8 mouse cellular contexts compared by ENCODE assay signal in the genomic region with DNA sequence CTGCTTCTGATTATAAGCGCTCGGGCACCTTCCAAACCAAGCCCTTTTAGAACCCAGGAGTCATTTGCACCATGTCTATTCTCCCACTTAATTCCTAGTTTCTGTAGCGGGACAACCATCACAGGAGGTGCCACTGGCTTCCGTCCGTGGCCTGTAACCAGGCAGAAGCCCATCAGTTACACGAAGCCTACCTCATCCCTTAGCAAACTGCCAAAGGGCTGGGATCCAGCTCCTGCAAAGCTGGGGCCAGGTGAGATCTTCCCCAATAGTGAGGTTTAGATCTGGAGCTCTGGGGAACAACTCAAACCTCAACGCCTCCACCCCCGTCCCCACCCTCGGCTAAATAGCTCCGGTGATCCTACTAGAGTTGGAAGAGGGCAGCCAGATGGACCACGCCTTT. TPM values are rescaled to one million over a fixed set of nuclear protein-coding genes. Genes with fewer than 3 reads are reported as not detected.
DNase-seq lines count a peak whose midpoint lies in the region; ATAC-seq and TF ChIP-seq lines count a peak whose summit lies in the region.

No protein-coding gene starts in this region.

- ATAC-seq in heart, embryonic 14.5 days (ENCODE audit: insufficient number of reproducible peaks, insufficient read depth, low FRiP score, low read depth) = no peak
- ATAC-seq in hindbrain, embryonic 13.5 days (ENCODE audit: low FRiP score) = no peak
- no peak for ATAC-seq in midbrain, embryonic 15.5 days (replicated peaks)

- TF ChIP-seq CTCF in bone marrow, adult 2 months (IDR thresholded peaks at IDR 0.05; ENCODE audit: control insufficient read depth, insufficient read depth, low read length) = no peak

- H3K4me3 ChIP-seq in heart, embryonic 14.5 days (ENCODE audit: control insufficient read depth in 1 of 2, insufficient read depth in 1 of 2, low read depth in 1 of 2, low read length in 2 of 2) = peak overlapping the region; percentile 78 to 81
- H3K4me3 ChIP-seq in bone marrow, adult 2 months (replicated peaks; ENCODE audit: control insufficient read depth, low read depth, low read length) = peak overlapping the region; percentile 40
- peak overlapping the region; percentile 77 for H3K4me3 ChIP-seq in hindbrain, embryonic 13.5 days
- peak overlapping the region; percentile 82 for H3K4me3 ChIP-seq in midbrain, embryonic 15.5 days

- intact Hi-C loops in heart, postnatal 14 days (cut with DNase I) = loop anchor here (1.0 kb wide), 2 partner anchors 8 to 12 kb away; partner anchors contain the start of genes Mylpf and Tbc1d10b
- intact Hi-C loops in left cerebral cortex, postnatal 36 days (cut with DNase I) = no loop called here

- TF ChIP-seq POLR2A in bone marrow, adult 2 months (IDR thresholded peaks at IDR 0.05; ENCODE audit: borderline replicate concordance, control insufficient read depth, low read depth, low read length) = no peak

- H3K4me2 ChIP-seq in heart, embryonic 14.5 days (ENCODE audit: low read length) = peak overlapping the region; percentile 92
- H3K4me2 ChIP-seq in hindbrain, embryonic 13.5 days = peak overlapping the region; percentile 71
- H3K4me2 ChIP-seq in midbrain, embryonic 15.5 days = peak overlapping the region; percentile 78

- no peaks in the 10 kb centered on the region for H3K9me3 ChIP-seq in heart, embryonic 14.5 days (ENCODE audit: control insufficient read depth, low read length)
- no peaks in the 10 kb centered on the region for H3K9me3 ChIP-seq in hindbrain, embryonic 13.5 days
- no peaks in the 10 kb centered on the region for H3K9me3 ChIP-seq in midbrain, embryonic 15.5 days

- peak overlapping the region; percentile 90 to 94 for H3K27ac ChIP-seq in heart, embryonic 14.5 days (replicated peaks in 1 of 2; ENCODE audit: control insufficient read depth in 1 of 2, insufficient read depth in 1 of 2, low read depth in 2 of 2, low read length in 2 of 2)
- H3K27ac ChIP-seq in bone marrow, adult 2 months (ENCODE audit: control insufficient read depth, insufficient read depth, low read depth, low read length, poor library complexity) = peak overlapping the region; percentile 42
- H3K27ac ChIP-seq in hindbrain, embryonic 13.5 days = peak overlapping the region; percentile 86
- H3K27ac ChIP-seq in midbrain, embryonic 15.5 days = peak overlapping the region; percentile 79

- 54% methylated on average over 11 of the region's 11 CpGs for WGBS in heart, embryonic 14.5 days
- WGBS in bone marrow, adult 2 months = 43% methylated on average over 11 of the region's 11 CpGs
- WGBS in hindbrain, embryonic 13.5 days = 56% methylated on average over 11 of the region's 11 CpGs
- WGBS in midbrain, embryonic 15.5 days = 59% methylated on average over 11 of the region's 11 CpGs

- peaks cover 82% of the 10 kb centered on the region for H3K36me3 ChIP-seq in heart, embryonic 14.5 days (ENCODE audit: control insufficient read depth, insufficient read depth, low read length)
- H3K36me3 ChIP-seq in hindbrain, embryonic 13.5 days = peaks cover 80% of the 10 kb centered on the region
- peaks cover 62% of the 10 kb centered on the region for H3K36me3 ChIP-seq in midbrain, embryonic 15.5 days (replicated peaks)

- DNase-seq in heart, postnatal 14 days = no peak
- no peak for DNase-seq in left cerebral cortex, postnatal 36 days (ENCODE audit: low spot score in 2 of 2)
- no peak for DNase-seq in layer of hippocampus, adult 8-10 months (ENCODE audit: low spot score in 2 of 2)
- no peak for DNase-seq in cerebellum, postnatal 25 days

- H3K9ac ChIP-seq in heart, embryonic 14.5 days (ENCODE audit: low read length) = peak overlapping the region; percentile 80
- H3K9ac ChIP-seq in hindbrain, embryonic 13.5 days = peak overlapping the region; percentile 84
- H3K9ac ChIP-seq in midbrain, embryonic 15.5 days = peak overlapping the region; percentile 49

- H3K27me3 ChIP-seq in heart, embryonic 14.5 days (ENCODE audit: control insufficient read depth, insufficient read depth, low read length) = no peaks in the 10 kb centered on the region
- H3K27me3 ChIP-seq in hindbrain, embryonic 13.5 days = no peaks in the 10 kb centered on the region
- H3K27me3 ChIP-seq in midbrain, embryonic 15.5 days (replicated peaks) = no peaks in the 10 kb centered on the region

- peaks cover 16 to 19% of the 10 kb centered on the region in 2 experiments for H3K4me1 ChIP-seq in heart, embryonic 14.5 days (ENCODE audit: control insufficient read depth in 2 of 2, insufficient read depth in 2 of 2, low read length in 2 of 2)
- H3K4me1 ChIP-seq in bone marrow, adult 2 months (ENCODE audit: control insufficient read depth, insufficient read depth, low read length) = peaks cover 4% of the 10 kb centered on the region
- peaks cover 28% of the 10 kb centered on the region for H3K4me1 ChIP-seq in hindbrain, embryonic 13.5 days (replicated peaks)
- H3K4me1 ChIP-seq in midbrain, embryonic 15.5 days = peaks cover 25% of the 10 kb centered on the region

RNA-seq across cellular contexts. Expression of gene Cd2bp2, which starts 0.6 kb away (rescaled TPM):
- 33.7 and 34.8 TPM in 2 replicates for polyA plus RNA-seq in heart, embryonic 14.5 days (2014; fragmentation: Nextera tagmentation; extraction: Ambion mirVana)
- total RNA-seq in heart, postnatal 14 days (2021) = 10 to 100 TPM; 38.0 to 43.7 TPM
- 46.6 and 64.1 TPM in 2 replicates for polyA plus RNA-seq in bone marrow, adult 2 months (2011; ENCODE audit: insufficient read depth, insufficient read length, low replicate concordance, missing spikeins)
- 83.1 and 84.6 TPM in 2 replicates for polyA plus RNA-seq in hindbrain, embryonic 13.5 days (2015; fragmentation: Nextera tagmentation; extraction: Ambion mirVana)
- polyA plus RNA-seq in midbrain, embryonic 15.5 days (2015; fragmentation: Nextera tagmentation; extraction: Ambion mirVana) = 82.1 and 82.6 TPM in 2 replicates
- total RNA-seq in left cerebral cortex, postnatal 36 days (2021) = 10 to 100 TPM; 81.4 to 89.5 TPM
- 10 to 100 TPM; 87.4 to 94.4 (median 90.0) TPM for total RNA-seq in layer of hippocampus, adult 8-10 months (2022)

RNA-seq across cellular contexts. Expression of gene Tbc1d10b, which starts 11.8 kb away (rescaled TPM):
- 20.2 and 21.2 TPM in 2 replicates for polyA plus RNA-seq in heart, embryonic 14.5 days (2014; fragmentation: Nextera tagmentation; extraction: Ambion mirVana)
- total RNA-seq in heart, postnatal 14 days (2021) = 10 to 100 TPM; 29.2 to 30.5 TPM
- 53.6 and 84.9 TPM in 2 replicates for polyA plus RNA-seq in bone marrow, adult 2 months (2011; ENCODE audit: insufficient read depth, insufficient read length, low replicate concordance, missing spikeins)
- polyA plus RNA-seq in hindbrain, embryonic 13.5 days (2015; fragmentation: Nextera tagmentation; extraction: Ambion mirVana) = 28.0 and 31.3 TPM in 2 replicates
- 39.6 and 44.8 TPM in 2 replicates for polyA plus RNA-seq in midbrain, embryonic 15.5 days (2015; fragmentation: Nextera tagmentation; extraction: Ambion mirVana)
- total RNA-seq in left cerebral cortex, postnatal 36 days (2021) = 100 to 1,000 TPM in 1 of 2 experiments, 10 to 100 TPM in 1; 90.8 to 101 TPM
- 100 to 1,000 TPM in 2 of 4 experiments, 10 to 100 TPM in 2; 97.9 to 106 (median 101) TPM for total RNA-seq in layer of hippocampus, adult 8-10 months (2022)

RNA-seq across cellular contexts. Expression of gene Mylpf, which starts 12.2 kb away (rescaled TPM):
- polyA plus RNA-seq in heart, embryonic 14.5 days (2014; fragmentation: Nextera tagmentation; extraction: Ambion mirVana) = 11.7 and 14.9 TPM in 2 replicates
- total RNA-seq in heart, postnatal 14 days (2021) = 1 to 10 TPM; 1.1 to 4.2 TPM
- 32.2 and 126 TPM in 2 replicates for polyA plus RNA-seq in bone marrow, adult 2 months (2011; ENCODE audit: insufficient read depth, insufficient read length, low replicate concordance, missing spikeins)
- 11.0 and 15.5 TPM in 2 replicates for polyA plus RNA-seq in hindbrain, embryonic 13.5 days (2015; fragmentation: Nextera tagmentation; extraction: Ambion mirVana)
- 3.9 and 5.0 TPM in 2 replicates for polyA plus RNA-seq in midbrain, embryonic 15.5 days (2015; fragmentation: Nextera tagmentation; extraction: Ambion mirVana)
- total RNA-seq in left cerebral cortex, postnatal 36 days (2021) = 1 to 10 TPM; 1.7 to 3.9 TPM
- total RNA-seq in layer of hippocampus, adult 8-10 months (2022) = 1 to 10 TPM; 2.8 to 5.1 (median 3.6) TPM

RNA-seq across cellular contexts. Expression of gene Zfp553, which starts 36.4 kb away (rescaled TPM):
- polyA plus RNA-seq in heart, embryonic 14.5 days (2014; fragmentation: Nextera tagmentation; extraction: Ambion mirVana) = 9.9 and 11.4 TPM in 2 replicates
- 1 to 10 TPM; 6.9 to 7.0 TPM for total RNA-seq in heart, postnatal 14 days (2021)
- 2.6 and 6.6 TPM in 2 replicates for polyA plus RNA-seq in bone marrow, adult 2 months (2011; ENCODE audit: insufficient read depth, insufficient read length, low replicate concordance, missing spikeins)
- 58.8 and 61.9 TPM in 2 replicates for polyA plus RNA-seq in hindbrain, embryonic 13.5 days (2015; fragmentation: Nextera tagmentation; extraction: Ambion mirVana)
- 63.7 and 64.1 TPM in 2 replicates for polyA plus RNA-seq in midbrain, embryonic 15.5 days (2015; fragmentation: Nextera tagmentation; extraction: Ambion mirVana)
- total RNA-seq in left cerebral cortex, postnatal 36 days (2021) = 10 to 100 TPM; 18.6 to 19.4 TPM
- total RNA-seq in layer of hippocampus, adult 8-10 months (2022) = 10 to 100 TPM; 20.6 to 21.4 (median 20.9) TPM

RNA-seq across cellular contexts. Expression of gene Sept1, which starts 36.4 kb away (rescaled TPM):
- 22.2 and 25.3 TPM in 2 replicates for polyA plus RNA-seq in heart, embryonic 14.5 days (2014; fragmentation: Nextera tagmentation; extraction: Ambion mirVana)
- 10 to 100 TPM in 1 of 2 experiments, 1 to 10 TPM in 1; 7.5 to 18.8 TPM for total RNA-seq in heart, postnatal 14 days (2021)
- 76.8 and 153 TPM in 2 replicates for polyA plus RNA-seq in bone marrow, adult 2 months (2011; ENCODE audit: insufficient read depth, insufficient read length, low replicate concordance, missing spikeins)
- 21.8 and 23.1 TPM in 2 replicates for polyA plus RNA-seq in hindbrain, embryonic 13.5 days (2015; fragmentation: Nextera tagmentation; extraction: Ambion mirVana)
- polyA plus RNA-seq in midbrain, embryonic 15.5 days (2015; fragmentation: Nextera tagmentation; extraction: Ambion mirVana) = 17.0 and 18.2 TPM in 2 replicates
- 1 to 10 TPM; 3.2 to 5.6 TPM for total RNA-seq in left cerebral cortex, postnatal 36 days (2021)
- 1 to 10 TPM; 2.4 to 7.9 (median 7.0) TPM for total RNA-seq in layer of hippocampus, adult 8-10 months (2022)

Comparison
In these comparisons a context has a peak if more than half of its experiments do, and no peak if none do; other contexts are left out.
1. H3K27ac ChIP-seq: peak in every context shown above with its lines; median percentile 92 in heart, embryonic 14.5 days; 86 in hindbrain, embryonic 13.5 days; 79 in midbrain, embryonic 15.5 days; 42 in bone marrow, adult 2 months.